Mouse (Mus musculus): ENCODE measurements around the gene Adgrg4.

Adgrg4 gene

DNA sequence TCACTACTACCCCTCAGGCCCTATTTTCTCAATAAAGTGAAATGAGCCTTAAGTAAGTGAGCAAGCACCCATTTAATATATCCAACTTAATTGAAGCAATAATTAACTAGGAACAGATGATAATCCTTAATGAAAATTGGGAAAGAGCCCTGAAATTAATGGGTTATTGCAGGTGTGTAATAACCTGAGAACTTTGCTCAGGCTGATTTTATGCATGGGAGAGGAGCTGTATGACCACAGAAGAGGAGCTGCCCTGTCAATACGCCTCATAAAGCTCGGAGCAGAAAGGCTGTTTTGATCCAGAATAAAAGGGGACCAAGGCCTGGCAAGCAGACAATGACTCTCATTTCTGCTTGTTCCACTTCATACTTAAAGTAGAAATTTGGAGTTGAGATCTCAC lies at the start of gene Adgrg4:
Adgrg4 (plus strand) TSS at position 301 of the 400 bp plus-strand sequence.
- no peak for DNase-seq (ENCODE audit: extremely low read depth, low read depth)

DNA sequence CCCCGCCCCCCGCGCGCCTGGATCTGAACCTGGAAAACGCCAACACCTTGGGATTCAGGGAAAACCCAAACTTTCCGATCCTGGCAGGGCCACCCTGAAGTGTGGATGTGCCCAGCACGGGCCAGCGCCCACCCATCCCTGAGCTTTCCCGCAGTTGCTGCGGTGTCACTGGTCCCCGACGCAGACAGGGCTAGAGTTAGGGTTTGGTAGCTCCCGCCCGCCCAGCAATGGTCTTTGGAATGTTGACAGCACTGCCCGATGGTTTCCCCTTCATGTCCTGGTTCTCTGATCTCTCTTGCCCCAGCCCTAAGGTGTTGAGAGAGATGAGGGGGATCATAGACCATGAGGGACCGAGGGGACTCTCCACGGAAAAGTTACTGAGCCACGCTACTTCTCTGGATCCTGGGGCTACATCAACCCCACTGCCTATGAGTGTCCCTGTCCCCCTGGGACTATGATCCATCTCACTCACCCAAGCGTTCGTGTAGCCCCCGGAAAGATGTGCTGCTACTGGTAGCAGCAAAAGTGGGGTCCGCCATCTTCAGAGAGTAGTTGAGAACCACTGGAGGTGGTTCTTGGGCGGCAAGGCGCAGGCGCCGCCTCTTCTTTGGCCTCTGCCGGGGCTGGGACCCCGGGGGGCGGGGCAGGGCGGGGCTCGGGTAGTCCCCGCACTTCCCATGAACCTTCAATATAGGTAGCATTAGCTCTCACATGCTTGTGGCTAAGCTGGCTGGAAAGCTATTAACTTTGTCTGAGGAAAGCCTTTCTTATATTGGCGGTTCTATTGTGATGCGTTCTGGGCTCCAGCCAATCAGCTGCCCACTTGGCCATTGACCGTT lies 48.0 kb upstream of the Adgrg4 start, which contains the start of gene Map7d3:
Map7d3 (minus strand) TSS at position 562 of the 839 bp plus-strand sequence.
- DNase-seq (ENCODE audit: extremely low read depth, low read depth): no peak

DNA sequence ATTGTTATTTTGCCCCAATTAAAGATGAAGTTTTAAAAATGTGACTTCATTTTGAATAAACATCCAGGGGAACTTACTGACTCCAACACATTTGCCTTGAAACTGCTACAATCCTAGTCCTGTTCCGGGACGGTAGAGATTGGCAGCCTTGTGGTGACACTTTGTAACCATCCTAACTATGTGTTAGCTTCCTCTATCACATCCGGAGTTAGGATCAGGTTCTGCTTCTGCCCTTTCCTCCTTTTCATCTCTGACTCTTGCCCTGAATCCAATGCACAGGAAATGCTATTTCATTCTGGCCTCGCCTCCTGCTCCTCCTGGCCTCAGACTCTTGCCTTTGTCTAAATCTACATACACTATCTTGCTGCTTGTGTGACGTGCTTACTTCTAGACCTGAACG lies 42.5 kb upstream of the Adgrg4 start:
- no peak for DNase-seq (ENCODE audit: extremely low read depth, low read depth)

DNA sequence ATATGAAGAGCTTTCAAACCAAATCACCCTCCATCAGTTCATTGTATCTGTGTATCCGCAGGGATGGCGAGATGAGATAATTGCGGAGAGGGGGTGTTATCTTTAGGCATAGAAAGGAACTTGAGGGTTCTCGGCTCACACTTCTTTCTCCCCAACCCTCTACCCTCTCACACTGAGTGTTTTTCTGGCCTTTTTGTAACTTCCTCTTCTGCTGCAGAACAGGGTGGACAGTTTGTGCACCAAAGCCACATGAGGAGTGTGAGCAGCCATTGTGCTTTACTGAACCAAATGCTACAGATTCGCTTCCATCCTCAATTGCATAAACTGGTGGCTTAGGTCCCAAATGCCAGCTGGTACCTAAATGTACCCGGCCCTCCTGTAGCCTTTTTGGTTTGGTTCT lies 34.1 kb upstream of the Adgrg4 start:
- DNase-seq (ENCODE audit: extremely low read depth, low read depth): peak; percentile 17

DNA sequence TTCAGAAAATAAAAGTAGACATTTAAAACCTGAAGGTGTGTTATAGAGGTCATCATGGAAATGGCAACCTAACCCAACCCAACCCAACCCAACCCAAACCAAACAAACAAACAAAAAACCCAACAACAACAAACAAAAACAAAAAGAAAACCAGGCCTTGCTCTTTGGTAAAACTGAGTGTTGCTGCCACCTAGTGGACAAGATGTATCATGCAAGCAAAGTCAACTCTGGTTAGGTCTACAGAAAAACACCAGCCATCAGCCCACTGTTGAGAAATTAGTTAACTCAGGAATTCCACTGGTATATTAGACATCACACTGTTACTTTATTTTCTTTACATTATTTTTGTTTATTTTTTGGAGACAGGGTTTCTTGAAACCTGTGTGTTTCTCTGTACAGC lies 30.6 kb upstream of the Adgrg4 start:
- no peak for DNase-seq (ENCODE audit: extremely low read depth, low read depth)

DNA sequence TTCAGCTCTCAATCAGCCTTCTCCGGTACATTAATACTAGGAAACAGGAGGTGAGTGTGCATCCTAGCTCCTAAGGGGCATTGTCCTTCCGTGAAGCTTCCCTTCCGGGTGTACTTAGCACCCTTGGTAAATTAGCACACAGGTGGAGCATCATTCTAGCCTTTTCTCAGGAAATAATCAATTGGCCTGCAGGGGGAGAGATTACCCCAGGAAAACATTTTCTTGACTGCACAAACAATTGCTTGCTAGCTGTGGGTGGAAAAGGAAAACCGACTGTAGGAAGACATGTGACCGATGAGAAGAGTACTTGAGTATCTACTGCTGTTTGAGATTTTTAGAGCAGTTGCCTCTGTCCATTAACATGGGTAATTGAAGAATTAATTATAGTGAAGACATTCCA lies 28.7 kb upstream of the Adgrg4 start:
- no peak for DNase-seq (ENCODE audit: extremely low read depth, low read depth)

DNA sequence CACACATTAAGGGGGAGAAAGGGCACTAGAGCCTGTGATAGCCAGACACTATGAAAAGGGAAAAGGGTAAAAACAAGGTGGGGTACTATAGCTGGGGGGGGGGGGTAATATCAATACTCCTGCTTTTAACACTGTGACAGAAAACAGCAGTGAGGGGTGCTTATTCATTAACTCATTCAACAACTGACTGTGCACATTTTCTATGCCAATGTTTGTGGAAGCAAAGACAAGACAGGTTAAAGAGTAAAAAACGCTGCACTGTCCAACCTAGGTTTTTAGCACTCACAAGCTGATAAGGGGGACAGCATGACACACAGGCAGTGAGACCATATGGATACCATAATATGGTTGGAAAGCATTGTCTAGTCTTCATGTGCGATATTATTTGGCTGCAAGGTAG lies 142.9 kb downstream of the Adgrg4 start:
- no peak for DNase-seq (ENCODE audit: extremely low read depth, low read depth)

DNA sequence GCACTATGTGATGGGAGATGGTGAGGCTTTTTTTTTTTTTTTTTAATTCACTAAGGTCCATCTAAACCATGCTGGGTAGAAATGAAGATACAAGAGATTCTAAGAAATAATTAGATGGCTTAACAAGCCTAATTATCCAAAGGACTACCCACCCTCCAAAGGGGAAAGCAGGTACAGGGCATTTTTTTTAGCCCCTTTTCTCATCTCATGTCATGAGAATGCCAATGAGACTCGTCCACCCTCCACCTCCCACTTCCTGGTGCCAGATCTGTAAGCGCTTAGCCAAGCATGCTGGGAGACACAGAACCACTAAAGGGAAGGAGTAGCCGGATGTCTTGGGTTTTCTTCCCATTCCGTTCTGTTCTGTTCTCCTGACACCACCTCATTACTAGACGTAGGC lies 172.8 kb downstream of the Adgrg4 start, which contains the start of gene Brs3:
Brs3 (plus strand) TSS at position 301 of the 400 bp plus-strand sequence.
- DNase-seq (ENCODE audit: extremely low read depth, low read depth): no peak

DNA sequence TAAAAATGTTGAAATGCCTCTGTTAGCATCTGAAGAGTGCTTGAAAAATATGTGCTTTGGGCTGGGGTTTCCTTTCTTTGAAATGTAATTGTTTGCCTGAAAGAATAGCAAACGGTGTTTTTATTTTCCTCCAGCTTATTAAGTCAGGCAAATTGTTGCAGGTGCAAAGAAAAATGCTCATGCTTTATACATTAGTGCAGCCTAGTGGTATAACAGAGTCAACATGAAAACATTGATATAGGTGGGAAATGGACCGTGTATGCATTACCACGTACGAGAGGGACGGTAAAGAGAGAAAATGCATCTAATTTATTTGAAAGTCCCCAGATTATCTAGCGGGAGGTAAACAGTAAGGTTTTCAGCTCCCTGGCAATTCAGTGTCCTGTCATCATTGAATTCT lies 173.9 kb downstream of the Adgrg4 start:
- no peak for DNase-seq (ENCODE audit: extremely low read depth, low read depth)
